Mouse (Mus musculus) c-Kit-positive CD71-negative TER-119-negative erythroid progenitor cells, embryonic 14.5 days (primary cell): ENCODE measurements around the gene Sim2.

Experiments
- DNase-seq: peaks from one replicate; pipeline ENCODE4 v3.0.0-alpha.2; 2013; ENCODE audit warnings: low read depth

The Sim2 gene

GRCm38 (mm10) chr16:94164236-94164635 lies 79.5 kb downstream of the Sim2 start:
- no peak for DNase-seq

GRCm38 (mm10) chr16:94164978-94165377 lies 80.2 kb downstream of the Sim2 start:
- DNase-seq = no peak

- no peak for DNase-seq
Measured at GRCm38 (mm10) chr16:94168655-94169545, 84.2 kb downstream of the Sim2 start.

GRCm38 (mm10) chr16:94170218-94170617 lies 85.5 kb downstream of the Sim2 start:
- no peak for DNase-seq

- DNase-seq = no peak
Measured at GRCm38 (mm10) chr16:94173361-94173760, 88.6 kb downstream of the Sim2 start.

GRCm38 (mm10) chr16:94175366-94175986 lies 90.7 kb downstream of the Sim2 start:
- no peak for DNase-seq
